Mouse (Mus musculus) right cerebral cortex, adult 2 months (tissue): ENCODE measurements at regions not wholly inside any gene's neighbourhood (a gene's known extent, or its start where the extent isn't known, plus 50 kb on each side); places are given as distances from the start of the nearest gene placed in this dataset.

Experiments used
- DNase-seq, 2 experiments: peaks; one replicate each; pipeline ENCODE4 v3.0.0; 2021 to 2022; ENCODE audit warnings: low spot score in 2 of 2

DNA sequence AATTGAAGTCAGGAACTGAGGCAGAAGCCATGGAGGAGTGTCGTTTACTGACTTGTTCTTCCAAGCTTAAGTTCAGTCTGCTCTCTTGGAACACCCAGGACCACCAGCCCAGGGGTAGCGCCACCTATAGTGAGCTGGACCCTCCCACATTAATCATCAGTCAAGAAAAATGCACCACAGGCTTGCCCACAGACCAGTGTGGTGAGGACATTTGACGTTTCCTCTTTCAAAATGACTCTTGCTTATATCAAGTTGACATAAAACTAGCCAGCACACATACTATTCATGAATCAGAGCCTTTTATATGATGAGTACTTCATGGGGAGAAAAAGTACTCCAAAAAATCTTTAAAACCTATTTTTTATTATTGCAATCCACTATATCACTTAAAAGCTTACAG lies 69.7 kb upstream of the Paip1 start:
- DNase-seq = no peak

DNA sequence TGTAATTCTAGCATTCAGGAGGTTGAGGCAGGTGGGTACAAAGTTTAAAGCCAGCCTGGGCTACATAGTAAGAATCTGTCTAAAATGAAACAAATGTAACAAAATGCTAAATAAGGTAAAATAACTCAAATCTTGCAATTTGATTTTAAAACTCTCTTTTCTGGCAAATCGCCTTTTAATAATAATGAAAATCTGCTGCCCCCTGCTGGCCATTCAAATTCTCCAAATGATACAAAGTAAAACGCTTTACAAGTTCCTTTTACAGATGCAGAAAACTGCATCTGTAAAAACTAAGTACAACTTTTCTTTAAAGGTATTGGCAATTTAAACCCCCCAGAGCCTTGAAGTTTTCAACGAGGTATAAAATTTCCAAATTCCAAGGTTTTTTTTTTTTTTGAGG lies 65.0 kb upstream of the Paip1 start:
- peak; percentile 49 to 65 for DNase-seq

GRCm38 (mm10) chr13:119364160-119364559 lies 64.2 kb upstream of the Paip1 start:
- no peak for DNase-seq

GRCm38 (mm10) chr13:119367544-119367943 lies 60.9 kb upstream of the Paip1 start:
- DNase-seq = no peak

DNA sequence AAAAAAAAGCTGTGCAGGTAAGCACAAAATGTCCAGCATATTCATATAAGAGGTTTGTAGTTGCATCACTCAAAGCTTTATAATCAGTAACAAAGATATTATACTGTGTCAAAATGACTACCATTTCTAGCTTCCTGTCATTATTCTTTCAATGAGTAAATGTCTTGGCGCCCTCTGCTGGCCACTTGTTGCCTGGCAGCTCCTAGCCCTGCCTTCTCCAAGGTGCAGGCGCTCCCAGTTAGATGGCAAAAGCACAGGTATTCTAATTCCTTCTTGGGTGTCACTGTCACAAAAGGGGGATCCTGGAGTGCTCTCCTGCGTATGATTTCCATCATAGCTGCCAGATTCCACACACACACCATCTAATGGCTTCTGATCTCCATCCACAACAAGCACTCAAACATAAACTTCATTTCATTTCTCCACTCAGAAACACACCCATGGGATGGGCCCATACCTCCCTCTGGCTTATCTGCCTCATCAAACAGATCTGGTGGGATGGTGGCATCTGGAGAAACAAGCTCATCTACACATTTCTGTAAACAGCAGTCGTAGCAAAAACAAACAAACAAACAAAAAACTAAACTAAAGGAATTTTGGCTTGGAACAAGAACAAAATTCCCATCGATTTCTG lies 49.9 kb upstream of the Paip1 start:
- peak; percentile 83 to 90 for DNase-seq
